8 mouse cellular contexts compared by ENCODE assay signal in genomic region chr5:74613491-74614151, GRCm38 (mm10).
DNase-seq lines count a peak whose midpoint lies in the region; ATAC-seq and TF ChIP-seq lines count a peak whose summit lies in the region.

No protein-coding gene starts in this region.

- 30% methylated on average over 18 of the region's 18 CpGs for WGBS in cerebellum, adult 2 months
- WGBS in embryonic facial prominence, embryonic 13.5 days = 50% methylated on average over 18 of the region's 18 CpGs
- 31% methylated on average over 18 of the region's 18 CpGs for WGBS in intestine, embryonic 16.5 days
- WGBS in lung, postnatal 0 days = 18% methylated on average over 18 of the region's 18 CpGs
- WGBS in kidney, embryonic 16.5 days = 53% methylated on average over 18 of the region's 18 CpGs

- H3K4me1 ChIP-seq in cerebellum, adult 2 months (ENCODE audit: control insufficient read depth, insufficient read depth, low read length) = no peaks in the 10 kb centered on the region
- H3K4me1 ChIP-seq in embryonic facial prominence, embryonic 13.5 days = peaks cover 36% of the 10 kb centered on the region
- 0 out of 2 replicates have a peak, but pooled peaks cover 5% of the 10 kb centered on the region for H3K4me1 ChIP-seq in intestine, embryonic 16.5 days (ENCODE audit: control insufficient read depth, insufficient read depth, low read length)
- H3K4me1 ChIP-seq in lung, postnatal 0 days (ENCODE audit: insufficient read depth, low read depth, low read length) = no peaks in the 10 kb centered on the region; the same call in 1 of the 2 replicates
- H3K4me1 ChIP-seq in kidney, embryonic 16.5 days (ENCODE audit: insufficient read depth, low read length) = no peaks in the 10 kb centered on the region

- no peak for TF ChIP-seq POLR2A in cerebellum, adult 2 months (IDR thresholded peaks at IDR 0.05; ENCODE audit: borderline replicate concordance, insufficient read depth, low read length)

- no peak for ATAC-seq in embryonic facial prominence, embryonic 13.5 days (ENCODE audit: insufficient number of reproducible peaks, insufficient read depth, low FRiP score, low TSS enrichment, low read depth)
- peak; percentile 79 for ATAC-seq in intestine, embryonic 16.5 days
- ATAC-seq in lung, postnatal 0 days = peak; percentile 80
- ATAC-seq in kidney, embryonic 16.5 days (ENCODE audit: low FRiP score, low TSS enrichment) = no peak

- no peak overlapping the region for H3K9ac ChIP-seq in embryonic facial prominence, embryonic 13.5 days
- no peak overlapping the region for H3K9ac ChIP-seq in intestine, embryonic 16.5 days (ENCODE audit: low read depth, low read length)
- no peak overlapping the region for H3K9ac ChIP-seq in lung, postnatal 0 days (replicated peaks; ENCODE audit: low read depth)
- H3K9ac ChIP-seq in kidney, embryonic 16.5 days (replicated peaks; ENCODE audit: low read length) = no peak overlapping the region

- intact Hi-C loops in left cerebral cortex, postnatal 36 days (cut with DNase I) = loop anchor here (10.0 kb wide), 1 partner anchor 541 kb away; the partner anchor contains the start of gene Pdgfra

- TF ChIP-seq EP300 in lung, postnatal 0 days (IDR thresholded peaks at IDR 0.05) = peak; percentile 36; the same call in 1 of the 2 replicates

- H3K27me3 ChIP-seq in cerebellum, adult 2 months (ENCODE audit: control insufficient read depth, insufficient read depth, low read length) = peaks cover 1% of the 10 kb centered on the region; the same call in 1 of the 2 replicates
- no peaks in the 10 kb centered on the region for H3K27me3 ChIP-seq in embryonic facial prominence, embryonic 13.5 days
- no peaks in the 10 kb centered on the region for H3K27me3 ChIP-seq in intestine, embryonic 16.5 days (replicated peaks; ENCODE audit: control insufficient read depth, insufficient read depth, low read length)
- no peaks in the 10 kb centered on the region for H3K27me3 ChIP-seq in lung, postnatal 0 days (replicated peaks; ENCODE audit: insufficient read depth, low read length)
- no peaks in the 10 kb centered on the region for H3K27me3 ChIP-seq in kidney, embryonic 16.5 days (ENCODE audit: insufficient read depth, low read length)

- H3K4me2 ChIP-seq in embryonic facial prominence, embryonic 13.5 days = peak overlapping the region; percentile 17; the same call in 1 of the 2 replicates
- H3K4me2 ChIP-seq in intestine, embryonic 16.5 days (ENCODE audit: low read depth, low read length) = no peak overlapping the region
- H3K4me2 ChIP-seq in lung, postnatal 0 days (replicated peaks; ENCODE audit: low read depth, low read length) = peak overlapping the region; percentile 35
- H3K4me2 ChIP-seq in kidney, embryonic 16.5 days (replicated peaks; ENCODE audit: low read depth, low read length) = no peak overlapping the region

- no peaks in the 10 kb centered on the region for H3K9me3 ChIP-seq in embryonic facial prominence, embryonic 13.5 days
- H3K9me3 ChIP-seq in intestine, embryonic 16.5 days (ENCODE audit: control insufficient read depth, low read length) = no peaks in the 10 kb centered on the region
- no peaks in the 10 kb centered on the region for H3K9me3 ChIP-seq in lung, postnatal 0 days (ENCODE audit: low read length)
- H3K9me3 ChIP-seq in kidney, embryonic 16.5 days (ENCODE audit: low read length) = no peaks in the 10 kb centered on the region

- H3K36me3 ChIP-seq in embryonic facial prominence, embryonic 13.5 days = no peaks in the 10 kb centered on the region
- no peaks in the 10 kb centered on the region for H3K36me3 ChIP-seq in intestine, embryonic 16.5 days (ENCODE audit: control insufficient read depth, insufficient read depth, low read length)
- no peaks in the 10 kb centered on the region for H3K36me3 ChIP-seq in lung, postnatal 0 days (ENCODE audit: insufficient read depth, low read length)
- H3K36me3 ChIP-seq in kidney, embryonic 16.5 days (ENCODE audit: insufficient read depth, low read length) = no peaks in the 10 kb centered on the region

- no peak for TF ChIP-seq CTCF in cerebellum, adult 2 months (IDR thresholded peaks at IDR 0.05; ENCODE audit: borderline replicate concordance, insufficient read depth, low read depth, low read length)
- TF ChIP-seq CTCF in lung, postnatal 0 days (IDR thresholded peaks at IDR 0.05) = no peak

- H3K27ac ChIP-seq in cerebellum, adult 2 months (ENCODE audit: insufficient read depth, low read length) = no peak overlapping the region
- peak overlapping the region; percentile 30; the same call in 1 of the 2 replicates for H3K27ac ChIP-seq in embryonic facial prominence, embryonic 13.5 days
- no peak overlapping the region for H3K27ac ChIP-seq in intestine, embryonic 16.5 days (ENCODE audit: low read length)
- H3K27ac ChIP-seq in lung, postnatal 0 days (ENCODE audit: low read length) = no peak overlapping the region
- H3K27ac ChIP-seq in kidney, embryonic 16.5 days (ENCODE audit: low read length) = no peak overlapping the region

- peak; percentile 43 to 44 for DNase-seq in cerebellum, postnatal 14 days
- DNase-seq in cerebellum, adult 2 months = no peak
- peak; percentile 77 for DNase-seq in lung, postnatal 0 days (ENCODE audit: low spot score)
- DNase-seq in spleen, adult 12 weeks (ENCODE audit: low spot score) = no peak
- DNase-seq in left cerebral cortex, postnatal 36 days (ENCODE audit: low spot score in 2 of 2) = no peak

- H3K4me3 ChIP-seq in cerebellum, adult 2 months (replicated peaks; ENCODE audit: insufficient read depth, low read depth, low read length) = no peak overlapping the region
- no peak overlapping the region for H3K4me3 ChIP-seq in embryonic facial prominence, embryonic 13.5 days
- H3K4me3 ChIP-seq in intestine, embryonic 16.5 days (ENCODE audit: low read length) = no peak overlapping the region
- H3K4me3 ChIP-seq in lung, postnatal 0 days (ENCODE audit: low read depth, low read length) = no peak overlapping the region
- H3K4me3 ChIP-seq in kidney, embryonic 16.5 days (ENCODE audit: low read length) = no peak overlapping the region

Comparison
In these comparisons a context has a peak if more than half of its experiments do, and no peak if none do; other contexts are left out.
1. DNase-seq: peak in cerebellum, postnatal 14 days (2 of 2) and lung, postnatal 0 days (single experiment); none in cerebellum, adult 2 months (0 of 2), spleen, adult 12 weeks (single experiment) and left cerebral cortex, postnatal 36 days (0 of 2).
2. ATAC-seq: peak in intestine, embryonic 16.5 days (single experiment) and lung, postnatal 0 days (single experiment); none in embryonic facial prominence, embryonic 13.5 days (single experiment) and kidney, embryonic 16.5 days (single experiment).
3. H3K4me2 ChIP-seq: peak in embryonic facial prominence, embryonic 13.5 days (single experiment) and lung, postnatal 0 days (single experiment); none in intestine, embryonic 16.5 days (single experiment) and kidney, embryonic 16.5 days (single experiment).